Mouse (Mus musculus) CH12.LX (cell line): ENCODE results near the gene Gm35549.

Source experiments
- CHD1 ChIP-seq: IDR thresholded peaks from 2 replicates; pipeline ENCODE4 v1.6.1; 2012; ENCODE audit warnings: low read depth, low read length, improper control_type of control experiment, inconsistent platforms
- CTCF ChIP-seq, 2 experiments: IDR thresholded peaks in 1 of 2; conservative IDR thresholded peaks in 1 of 2; 2 replicates each; pipeline ENCODE4 v1.5.1; 2011 to 2012; ENCODE audit warnings: low read depth in 2 of 2, low read length in 2 of 2, improper control_type of control experiment in 1 of 2, inconsistent platforms in 1 of 2, mild to moderate bottlenecking in 1 of 2, moderate library complexity in 1 of 2
- EP300 ChIP-seq: IDR thresholded peaks from 2 replicates; pipeline ENCODE4 v1.6.1; 2011; ENCODE audit warnings: low read length, improper control_type of control experiment
- HCFC1 ChIP-seq: IDR thresholded peaks from 2 replicates; pipeline ENCODE4 v1.6.1; 2012; ENCODE audit warnings: low read depth, mild to moderate bottlenecking, inconsistent platforms, low read length, improper control_type of control experiment
- JUND ChIP-seq: conservative IDR thresholded peaks from 2 replicates; pipeline ENCODE4 v1.6.1; 2011; ENCODE audit warnings: low read depth, low read length, improper control_type of control experiment
- MAFK ChIP-seq: IDR thresholded peaks from 2 replicates; pipeline ENCODE4 v1.6.1; 2011; ENCODE audit warnings: low read length, improper control_type of control experiment; ENCODE audit not compliant: insufficient replicate concordance
- MAX ChIP-seq: IDR thresholded peaks from 2 replicates; pipeline ENCODE4 v1.6.1; 2011; ENCODE audit warnings: low read length, improper control_type of control experiment
- POLR2A ChIP-seq: IDR thresholded peaks from 2 replicates; pipeline ENCODE4 v1.6.1; 2011; ENCODE audit warnings: low read depth, mild to moderate bottlenecking, improper control_type of control experiment, low read length
- UBTF ChIP-seq: IDR thresholded peaks from 2 replicates; pipeline ENCODE4 v1.6.1; 2012; ENCODE audit warnings: low read depth, mild to moderate bottlenecking, inconsistent platforms, low read length, improper control_type of control experiment, moderate library complexity
- USF1 ChIP-seq: IDR thresholded peaks from 2 replicates; pipeline ENCODE4 v1.6.1; 2014; ENCODE audit warnings: low read depth, mild to moderate bottlenecking, inconsistent platforms, low read length, improper control_type of control experiment
- USF2 ChIP-seq: conservative IDR thresholded peaks from 2 replicates; pipeline ENCODE4 v1.6.1; 2011; ENCODE audit warnings: low read depth, low read length, improper control_type of control experiment
- ZC3H11A ChIP-seq: IDR thresholded peaks from 2 replicates; pipeline ENCODE4 v1.6.1; 2012; ENCODE audit warnings: low read depth, mild to moderate bottlenecking, inconsistent platforms, low read length, improper control_type of control experiment

- TF ChIP-seq MAX = no peak
- no peak for TF ChIP-seq CTCF (conservative IDR thresholded peaks at IDR 0.05 in 1 of 2, IDR thresholded peaks at IDR 0.05 in 1 of 2; ENCODE audit: low read depth in 2 of 2, low read length in 2 of 2)
- TF ChIP-seq POLR2A = no peak
- TF ChIP-seq USF1 = no peak
- TF ChIP-seq HCFC1 = no peak
- TF ChIP-seq CHD1 = no peak
- TF ChIP-seq JUND = no peak
- no peak for TF ChIP-seq EP300
- TF ChIP-seq ZC3H11A = no peak
- TF ChIP-seq UBTF = no peak
- no peak for TF ChIP-seq USF2
- TF ChIP-seq MAFK = no peak
Observed at GRCm38 (mm10) chr9:122815239-122815851, 28.5 kb downstream of the Gm35549 start.
